Mouse (Mus musculus): ENCODE data around the gene Gm10376. TPM values are rescaled to one million over a fixed set of nuclear protein-coding genes. Genes with fewer than 3 reads are reported as not detected.
"Not testable (repeated sequence)": the region's sequence is repeated elsewhere in the genome, so short reads cannot be mapped to it uniquely, and the experiment has no call there.

Gene Gm10376
- not detected in 2 replicates for polyA plus RNA-seq (2012; ENCODE audit: insufficient read depth, low replicate concordance)

GRCm38 (mm10) chr14:43015528-43015927 lies at the start of gene Gm10376:
TSS of gene Gm10376 (minus strand) at chr14:43015628.
- H3K4me1 ChIP-seq; H3K9me3 ChIP-seq; H3K27me3 ChIP-seq (replicated peaks); H3K4me3 ChIP-seq (replicated peaks); H3K36me3 ChIP-seq (replicated peaks; ENCODE audit: low read length): not testable (repeated sequence)

- not testable (repeated sequence) for H3K36me3 ChIP-seq (replicated peaks; ENCODE audit: low read length); H3K27me3 ChIP-seq (replicated peaks); H3K9me3 ChIP-seq; H3K4me1 ChIP-seq; H3K4me3 ChIP-seq (replicated peaks)
Measured at GRCm38 (mm10) chr14:43060179-43060578, 44.8 kb upstream of the Gm10376 start.

- H3K4me3 ChIP-seq (replicated peaks); H3K36me3 ChIP-seq (replicated peaks; ENCODE audit: low read length); H3K9me3 ChIP-seq; H3K4me1 ChIP-seq; H3K27me3 ChIP-seq (replicated peaks): not testable (repeated sequence)
Measured at GRCm38 (mm10) chr14:43058063-43058462, 42.6 kb upstream of the Gm10376 start.

- not testable (repeated sequence) for H3K4me3 ChIP-seq (replicated peaks); H3K36me3 ChIP-seq (replicated peaks; ENCODE audit: low read length); H3K9me3 ChIP-seq; H3K4me1 ChIP-seq; H3K27me3 ChIP-seq (replicated peaks)
Measured at GRCm38 (mm10) chr14:42993524-42993923, 21.9 kb downstream of the Gm10376 start, which contains the start of gene Gm8082. TSS of gene Gm8082 (minus strand) at chr14:42993624.

Other genes with a start within 250 kb of the Gm10376 start
- gene Gm3015, start 246.8 kb downstream of the Gm10376 start, polyA plus RNA-seq (2012; ENCODE audit: insufficient read depth, low replicate concordance), result not detected in 2 replicates
- not detected in 2 replicates for gene Gm10377, start 217.6 kb downstream of the Gm10376 start, polyA plus RNA-seq (2012; ENCODE audit: insufficient read depth, low replicate concordance)
- not detected in 2 replicates for gene Gm21977, start 162.2 kb downstream of the Gm10376 start, polyA plus RNA-seq (2012; ENCODE audit: insufficient read depth, low replicate concordance)
- not detected in 2 replicates for gene Gm8082, start 22.0 kb downstream of the Gm10376 start, polyA plus RNA-seq (2012; ENCODE audit: insufficient read depth, low replicate concordance)
- gene Gm8094, start 61.0 kb upstream of the Gm10376 start, polyA plus RNA-seq (2012; ENCODE audit: insufficient read depth, low replicate concordance), result not detected in 2 replicates
- not detected in 2 replicates for gene Gm8104, start 85.0 kb upstream of the Gm10376 start, polyA plus RNA-seq (2012; ENCODE audit: insufficient read depth, low replicate concordance)
- gene Gm7233, start 164.2 kb upstream of the Gm10376 start, polyA plus RNA-seq (2012; ENCODE audit: insufficient read depth, low replicate concordance), result not detected in 2 replicates
- gene Gm8122, start 219.7 kb upstream of the Gm10376 start, polyA plus RNA-seq (2012; ENCODE audit: insufficient read depth, low replicate concordance), result not detected in 2 replicates
- gene Gm8126, start 243.0 kb upstream of the Gm10376 start, polyA plus RNA-seq (2012; ENCODE audit: insufficient read depth, low replicate concordance), result not detected in 2 replicates